Mouse (Mus musculus): ENCODE results near the gene Exoc3l4.

The Exoc3l4 gene

DNA sequence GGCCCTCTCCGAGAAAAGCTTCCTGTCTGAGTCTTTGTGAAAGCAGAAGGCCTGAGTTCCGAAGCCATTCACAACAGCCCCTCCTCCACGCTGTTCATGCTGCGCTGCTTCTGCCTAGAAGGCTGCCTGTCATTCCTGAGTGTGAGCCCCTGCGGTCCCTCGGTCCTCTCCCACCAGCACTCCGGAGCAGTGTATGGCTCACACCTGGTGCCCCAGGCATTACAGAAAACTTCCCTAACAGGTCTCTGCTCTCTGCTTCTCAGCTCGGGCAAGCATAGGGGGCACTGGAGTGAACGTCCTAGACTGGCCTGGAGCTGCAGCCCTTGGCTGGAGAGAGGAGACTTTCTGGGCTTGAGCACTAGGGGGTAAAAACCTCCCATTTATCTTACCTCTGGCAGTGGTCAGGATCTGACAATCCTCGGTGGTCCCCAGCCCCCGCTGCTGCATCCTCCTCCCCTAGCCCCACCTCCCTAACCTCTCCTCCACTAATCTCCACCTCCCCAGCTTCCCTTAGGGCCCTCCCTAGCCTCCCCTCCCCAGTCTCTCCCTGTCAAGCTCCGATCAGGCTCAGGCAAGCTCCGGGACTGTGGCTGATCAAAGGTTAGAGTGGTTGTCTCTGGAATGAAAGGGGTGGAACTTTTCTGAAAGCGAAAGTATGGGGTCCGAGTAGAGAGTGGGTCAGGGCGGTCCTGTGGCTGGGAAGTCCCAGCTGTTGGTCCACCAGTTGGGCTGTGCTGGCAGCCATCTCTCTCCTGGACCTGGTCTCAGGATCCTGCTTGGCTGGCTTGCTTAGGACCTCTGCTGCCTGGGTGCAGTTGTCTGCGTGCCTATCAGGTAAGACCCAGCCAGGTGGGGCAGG, at the start of gene Exoc3l4:
Exoc3l4 (plus strand) TSS at position 97 of the 859 bp plus-strand sequence.
- DNase-seq (ENCODE audit: low spot score in 2 of 2): no peak

DNA sequence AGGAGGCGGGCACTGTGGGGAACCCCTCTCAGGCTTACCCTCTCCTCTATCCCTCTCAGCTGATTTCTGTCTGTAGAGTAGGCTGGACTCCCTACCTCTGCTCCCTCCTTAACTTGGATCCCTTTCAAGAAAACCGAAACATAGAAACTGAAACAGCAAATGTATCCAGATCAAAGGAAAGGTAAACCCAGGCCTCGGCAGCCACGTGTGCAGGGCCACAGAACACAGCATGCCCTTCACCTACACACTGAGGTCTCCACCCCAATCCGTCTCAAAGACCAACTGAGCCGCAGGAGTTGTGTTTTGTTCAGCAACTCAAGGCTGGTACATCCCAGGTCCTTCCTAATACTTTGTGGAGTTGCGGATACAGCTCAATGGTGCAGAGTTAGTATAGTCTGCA, 49.8 kb upstream of the Exoc3l4 start:
- DNase-seq (ENCODE audit: low spot score in 2 of 2): no peak

DNA sequence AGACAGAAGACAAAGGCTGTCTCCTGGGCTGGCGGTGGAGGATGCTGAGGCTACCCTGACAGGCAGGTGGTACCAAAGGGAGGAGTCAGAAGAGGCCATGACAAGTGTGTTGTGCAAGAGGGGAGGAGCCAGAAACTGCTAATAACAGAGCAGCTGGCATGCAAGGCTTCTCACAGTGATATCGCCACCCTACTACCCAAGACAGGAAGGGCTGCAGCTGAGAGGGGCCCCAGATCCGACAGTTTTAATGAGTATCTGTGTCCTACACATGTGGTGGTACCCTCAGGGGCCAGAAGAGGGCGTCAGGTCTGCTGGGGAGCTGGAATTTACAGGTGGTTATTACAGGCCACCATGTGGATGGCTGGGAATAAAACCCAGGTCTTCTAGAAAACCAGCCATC, 46.6 kb upstream of the Exoc3l4 start:
- DNase-seq (ENCODE audit: low spot score in 2 of 2): no peak

DNA sequence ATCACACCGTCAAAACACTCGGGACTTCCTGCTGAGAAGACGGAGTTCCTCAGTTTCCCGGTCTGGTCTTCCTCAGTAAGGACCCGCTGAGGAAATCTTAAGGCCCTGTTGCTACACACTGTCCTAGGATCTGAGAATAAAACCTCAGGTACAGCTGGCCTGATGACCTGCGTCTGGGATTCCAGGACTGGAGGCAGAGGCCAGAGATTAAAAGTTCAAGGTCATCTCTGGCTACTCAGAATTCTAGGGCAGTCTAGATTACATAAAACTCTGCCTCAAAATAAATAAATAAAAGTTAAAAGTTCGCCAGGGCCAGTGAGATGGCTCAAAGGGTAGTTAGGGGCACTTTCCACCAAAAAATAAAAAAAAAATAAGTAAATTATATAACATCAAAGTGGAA, 44.9 kb upstream of the Exoc3l4 start:
- no peak for DNase-seq (ENCODE audit: low spot score in 2 of 2)

DNA sequence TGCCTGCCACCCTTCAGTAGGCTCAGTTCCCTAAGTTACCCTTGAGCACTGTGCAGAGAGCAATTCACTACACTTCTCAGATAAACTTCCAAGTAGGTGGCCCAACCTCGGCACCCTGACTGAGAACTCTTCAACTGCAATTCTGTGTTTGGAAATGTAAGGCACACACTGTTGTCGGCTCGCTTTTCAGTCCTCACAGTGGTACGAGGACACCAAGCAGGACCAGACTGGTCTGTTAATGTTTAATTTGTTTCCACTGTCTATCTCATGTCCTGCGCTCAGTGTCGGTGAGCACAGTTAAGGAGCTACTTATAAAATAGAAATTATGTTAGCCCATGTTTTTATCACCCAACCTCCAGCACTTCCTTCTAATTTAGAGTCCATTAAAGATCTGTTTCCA, 43.4 kb upstream of the Exoc3l4 start:
- no peak for DNase-seq (ENCODE audit: low spot score in 2 of 2)

DNA sequence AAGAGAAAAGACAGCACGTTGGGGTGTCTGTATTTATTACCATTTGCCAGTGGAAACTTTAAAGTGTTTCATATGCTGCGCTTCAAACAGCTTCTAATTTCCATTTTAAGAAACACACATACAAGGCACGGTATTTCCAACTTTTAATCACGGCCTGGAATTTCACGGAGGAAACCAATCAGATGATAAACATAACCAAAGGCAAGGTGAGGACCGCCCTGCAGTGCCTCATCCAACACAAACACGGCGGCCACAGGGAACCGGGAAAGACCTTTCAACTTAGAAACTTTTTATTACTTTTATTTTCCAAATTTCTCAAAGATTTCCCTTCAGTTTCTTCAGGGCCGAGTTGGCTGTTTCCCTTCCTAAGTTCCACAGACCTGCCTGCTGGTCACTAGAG, 42.1 kb upstream of the Exoc3l4 start:
- no peak for DNase-seq (ENCODE audit: low spot score in 2 of 2)

DNA sequence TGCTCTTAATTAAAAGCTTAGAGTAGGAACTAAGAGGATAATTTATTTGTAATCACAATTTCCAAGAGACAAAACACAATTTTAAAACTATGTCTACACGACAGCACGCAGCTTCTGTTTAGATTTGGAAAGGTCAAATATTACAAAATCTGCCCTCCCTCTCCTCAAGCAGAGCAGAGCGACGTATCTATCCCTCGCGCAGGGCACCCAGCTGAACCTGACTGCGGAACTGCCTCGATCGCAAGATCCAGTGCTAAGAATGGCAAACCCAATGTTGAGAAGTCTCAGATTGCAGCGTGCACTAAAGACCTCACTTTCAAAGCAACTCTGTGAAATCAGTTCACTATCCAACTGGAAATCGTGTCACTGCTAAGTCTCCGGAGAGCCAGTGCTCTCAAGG, 41.3 kb upstream of the Exoc3l4 start:
- DNase-seq (ENCODE audit: low spot score in 2 of 2): no peak

DNA sequence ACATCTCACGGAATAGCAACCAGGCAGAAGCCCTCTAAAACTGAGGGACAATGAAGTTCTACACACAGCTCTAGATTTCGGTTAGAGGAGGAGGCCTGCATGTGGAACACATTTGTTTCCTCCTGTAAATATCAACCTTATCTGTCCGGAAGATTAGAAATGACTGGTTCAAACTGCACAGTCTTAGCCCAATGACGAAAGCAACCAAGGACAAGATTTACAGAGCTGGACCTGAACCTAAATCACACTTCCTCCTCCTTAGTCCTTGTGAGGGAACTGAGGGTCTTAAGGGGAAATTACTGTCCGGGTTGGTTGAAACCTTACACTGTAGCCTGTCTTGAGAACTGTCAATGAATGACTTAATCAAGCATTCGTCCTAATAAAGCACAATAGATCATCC, 40.8 kb upstream of the Exoc3l4 start:
- DNase-seq (ENCODE audit: low spot score in 2 of 2): no peak

DNA sequence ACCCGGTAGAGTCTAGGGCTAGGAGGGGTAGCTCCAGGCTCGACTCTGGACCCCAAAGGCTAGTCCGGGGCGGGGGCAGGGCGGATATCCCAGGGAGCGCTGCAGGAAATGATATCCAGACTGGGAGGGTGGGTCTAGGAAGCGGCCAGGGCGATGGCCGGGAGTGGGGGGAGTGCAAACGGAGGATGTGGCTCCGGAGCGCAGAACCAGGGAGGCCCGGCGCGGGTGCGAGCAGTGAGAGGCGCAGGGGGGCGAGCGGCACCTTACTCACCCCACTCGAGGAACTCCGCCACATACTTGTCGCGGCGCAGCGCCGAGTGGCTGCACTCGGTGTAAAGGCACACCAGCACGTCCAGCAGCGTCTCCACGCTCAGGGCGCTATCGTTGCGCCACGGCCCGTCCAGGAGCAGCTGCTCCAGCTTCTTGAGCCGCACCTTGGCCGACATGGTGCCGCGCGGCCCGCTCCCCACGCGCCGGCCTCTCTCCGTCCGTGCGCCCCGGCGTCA, 39.9 kb upstream of the Exoc3l4 start:
- DNase-seq (ENCODE audit: low spot score in 2 of 2): no peak

DNA sequence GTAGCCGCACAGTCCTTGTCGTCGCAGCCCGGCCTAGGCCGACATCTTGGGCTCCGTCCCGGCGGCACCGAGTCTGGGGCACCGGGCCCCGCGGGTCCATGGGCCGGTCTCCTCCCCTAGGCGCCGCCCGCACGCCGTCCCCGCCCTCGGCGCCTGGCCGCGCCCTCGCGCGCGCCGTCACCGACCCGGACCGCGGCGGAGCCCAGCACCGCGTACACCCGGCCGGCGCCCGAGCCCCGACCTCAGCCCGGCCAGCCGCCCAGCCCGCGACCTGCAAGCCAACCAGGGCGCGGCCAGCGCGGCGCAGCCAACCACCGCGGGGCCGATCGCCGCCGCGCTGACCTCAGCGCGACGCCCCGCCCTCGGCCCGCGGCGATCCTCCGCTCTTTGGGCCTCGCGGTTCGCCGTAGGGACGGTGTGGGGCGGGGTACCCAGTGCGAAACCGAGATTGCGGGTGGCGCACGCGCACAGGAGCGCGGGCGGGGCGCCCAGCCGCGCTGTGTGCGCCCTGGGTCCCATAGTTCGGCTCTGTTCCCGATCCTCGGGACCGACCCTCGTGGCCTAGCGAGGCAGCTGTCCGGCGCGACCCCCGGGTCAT, 39.3 kb upstream of the Exoc3l4 start, which contains the start of gene Cdc42bpb:
Cdc42bpb (minus strand) TSS at position 343 of the 598 bp plus-strand sequence.
- DNase-seq (ENCODE audit: low spot score in 2 of 2): peak; percentile 94 to 96

DNA sequence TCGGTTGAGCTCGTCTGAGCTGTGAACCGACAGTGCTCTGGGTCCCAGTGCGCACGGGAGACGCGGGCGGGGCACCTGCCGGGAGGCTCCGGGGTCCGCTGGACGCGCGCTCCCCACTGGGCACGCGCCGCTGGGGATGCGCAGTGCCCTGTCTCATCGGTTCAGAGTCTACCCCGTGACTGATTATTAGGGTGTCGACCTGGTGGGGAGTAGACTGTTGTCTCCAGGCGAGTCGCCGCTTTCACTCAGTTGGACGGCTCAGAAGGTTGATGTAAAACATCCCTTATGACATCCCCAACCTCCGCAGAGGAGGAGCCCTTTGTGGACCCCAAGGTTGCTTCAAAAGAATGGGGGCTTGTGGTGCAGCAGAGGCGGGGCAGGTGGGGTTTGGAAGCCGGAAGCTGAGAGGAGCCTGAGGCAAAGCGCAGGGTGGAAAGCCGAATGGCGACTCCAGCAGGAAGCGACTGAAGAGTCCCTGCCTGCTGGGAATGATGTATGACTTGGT, 38.8 kb upstream of the Exoc3l4 start:
- DNase-seq (ENCODE audit: low spot score in 2 of 2): peak in 1 of 2 experiments; percentile 66

DNA sequence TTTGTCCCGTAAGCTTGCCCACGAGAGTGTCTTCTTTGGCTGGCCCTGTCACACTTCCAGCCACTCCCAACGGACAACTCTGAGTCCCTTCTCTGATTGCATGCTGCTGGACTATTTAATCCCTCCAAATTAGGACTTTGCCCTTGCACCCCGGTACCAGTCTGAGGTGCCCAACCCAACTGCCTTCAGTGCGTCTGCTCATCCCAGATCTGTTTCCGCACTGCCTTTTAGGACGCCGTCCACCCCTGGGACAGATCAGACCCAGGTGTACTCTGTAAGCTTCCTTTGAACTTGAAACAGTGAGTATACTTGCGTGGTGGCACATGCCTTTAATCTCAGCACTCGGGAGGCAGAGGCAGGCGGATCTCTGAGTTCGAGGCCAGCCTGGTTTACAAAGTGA, 38.0 kb upstream of the Exoc3l4 start:
- no peak for DNase-seq (ENCODE audit: low spot score in 2 of 2)

DNA sequence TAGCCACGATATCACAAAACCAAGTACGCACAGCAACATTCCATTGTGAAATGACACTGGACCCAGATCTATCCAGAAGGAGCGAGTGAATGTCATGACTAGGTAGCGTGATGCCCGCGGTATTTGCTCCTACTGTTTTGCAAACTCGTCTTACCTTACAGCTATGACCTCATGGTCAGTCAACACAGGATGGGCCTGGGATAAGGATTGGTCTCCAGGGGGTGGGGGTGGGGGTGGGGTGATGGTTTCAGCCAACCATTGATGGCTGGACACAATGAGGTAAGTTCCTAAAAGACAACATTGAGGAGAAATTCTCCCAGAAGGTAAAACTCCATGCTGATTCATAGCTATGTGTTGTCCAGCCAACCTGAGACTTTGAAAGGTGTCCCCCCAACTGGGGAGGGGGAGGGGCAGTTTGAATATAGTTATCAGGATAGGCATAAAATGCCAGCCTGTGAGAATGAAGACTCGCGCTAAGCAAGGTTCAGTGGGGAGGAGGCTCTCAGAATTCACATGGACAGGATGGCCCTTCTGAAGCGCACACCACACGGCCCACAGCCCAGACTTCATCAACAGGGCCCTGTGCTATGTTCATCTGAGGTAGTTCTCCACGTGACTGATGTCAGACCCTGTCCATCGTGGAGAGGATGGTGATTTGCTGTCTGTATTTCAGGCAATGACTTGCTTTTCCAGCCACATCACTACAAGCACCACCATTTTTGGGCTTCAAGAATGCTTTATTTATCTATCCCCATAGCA, 30.8 kb upstream of the Exoc3l4 start:
- DNase-seq (ENCODE audit: low spot score in 2 of 2): no peak

DNA sequence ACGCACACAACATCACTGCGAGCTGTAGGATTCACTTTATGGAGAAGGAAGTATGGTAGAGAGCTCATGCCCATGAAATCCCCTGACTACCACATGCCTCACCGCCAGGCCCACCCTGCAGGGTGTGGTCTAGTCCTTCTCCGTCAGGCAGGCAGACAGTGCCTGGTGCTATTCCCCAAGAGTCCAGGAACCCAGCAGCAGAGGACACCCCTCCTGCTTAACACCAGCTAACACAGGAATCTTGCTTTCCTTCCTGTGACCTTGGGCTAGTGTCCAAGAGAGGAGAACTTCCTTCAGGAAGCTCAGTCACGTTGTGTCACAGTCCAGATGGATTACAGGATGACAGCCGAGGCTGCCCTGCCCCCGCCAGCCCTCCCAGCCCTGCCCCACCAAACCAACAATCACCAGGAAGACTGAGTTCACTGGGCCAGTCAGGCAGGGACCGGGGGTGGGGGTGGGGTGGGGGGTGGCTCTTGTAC, 30.1 kb upstream of the Exoc3l4 start:
- no peak for DNase-seq (ENCODE audit: low spot score in 2 of 2)

DNA sequence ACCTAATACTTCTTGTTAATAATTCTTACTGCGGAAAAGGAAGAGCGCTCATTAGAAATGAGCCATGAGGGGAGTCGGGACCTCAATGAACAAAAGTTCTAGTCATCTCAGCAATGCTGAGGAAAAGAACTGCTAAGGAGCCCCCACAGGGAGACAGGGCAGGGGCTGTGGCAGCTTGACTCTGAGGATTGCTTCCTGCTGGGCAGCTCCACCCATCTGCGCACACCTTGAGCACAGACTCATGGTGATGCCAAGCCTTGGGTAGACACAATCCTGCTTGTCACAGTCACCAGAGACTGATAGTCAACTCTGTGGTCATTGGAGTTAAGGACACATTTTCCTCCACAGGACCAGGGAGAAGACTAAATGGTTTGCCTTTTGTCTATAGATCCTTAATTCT, 29.7 kb upstream of the Exoc3l4 start:
- no peak for DNase-seq (ENCODE audit: low spot score in 2 of 2)

DNA sequence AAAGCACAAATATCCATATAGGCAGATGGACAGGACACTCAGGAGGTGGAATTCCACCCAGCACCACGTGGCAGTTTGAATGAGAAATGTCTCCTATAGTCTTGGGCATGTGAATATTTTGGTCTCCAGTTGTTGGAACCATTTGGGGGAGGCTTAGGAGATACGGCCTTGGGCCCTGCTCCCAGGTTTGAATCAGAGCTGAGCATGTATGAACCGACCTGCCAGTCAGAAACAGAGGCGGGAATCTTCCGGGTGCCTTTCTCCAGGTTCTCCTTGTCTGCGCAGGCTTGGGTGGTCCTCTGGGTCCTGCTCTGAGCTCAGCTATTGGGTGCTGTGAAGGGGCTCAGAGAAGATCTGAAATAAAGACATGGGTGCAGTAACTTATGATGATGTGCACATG, 22.8 kb upstream of the Exoc3l4 start:
- DNase-seq (ENCODE audit: low spot score in 2 of 2): no peak

DNA sequence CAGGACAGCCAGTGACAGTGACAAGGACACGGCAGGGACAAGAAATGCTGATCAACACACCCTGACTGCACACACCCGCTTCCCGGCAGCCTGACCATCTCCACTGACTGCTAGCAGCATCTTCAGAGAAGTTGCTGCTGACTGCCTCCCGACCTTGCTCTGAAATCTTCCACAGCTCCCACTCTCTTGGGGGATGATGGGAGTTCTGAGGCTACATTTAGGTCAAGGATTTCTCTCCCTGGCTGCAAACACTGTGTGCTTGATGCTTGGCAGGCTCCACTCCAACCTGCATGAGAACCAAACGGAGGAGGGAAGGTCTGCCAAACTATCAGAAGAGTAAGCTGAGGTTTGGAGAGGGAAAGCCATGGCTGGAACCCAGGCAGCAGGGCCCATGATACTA, 19.8 kb upstream of the Exoc3l4 start:
- no peak for DNase-seq (ENCODE audit: low spot score in 2 of 2)

DNA sequence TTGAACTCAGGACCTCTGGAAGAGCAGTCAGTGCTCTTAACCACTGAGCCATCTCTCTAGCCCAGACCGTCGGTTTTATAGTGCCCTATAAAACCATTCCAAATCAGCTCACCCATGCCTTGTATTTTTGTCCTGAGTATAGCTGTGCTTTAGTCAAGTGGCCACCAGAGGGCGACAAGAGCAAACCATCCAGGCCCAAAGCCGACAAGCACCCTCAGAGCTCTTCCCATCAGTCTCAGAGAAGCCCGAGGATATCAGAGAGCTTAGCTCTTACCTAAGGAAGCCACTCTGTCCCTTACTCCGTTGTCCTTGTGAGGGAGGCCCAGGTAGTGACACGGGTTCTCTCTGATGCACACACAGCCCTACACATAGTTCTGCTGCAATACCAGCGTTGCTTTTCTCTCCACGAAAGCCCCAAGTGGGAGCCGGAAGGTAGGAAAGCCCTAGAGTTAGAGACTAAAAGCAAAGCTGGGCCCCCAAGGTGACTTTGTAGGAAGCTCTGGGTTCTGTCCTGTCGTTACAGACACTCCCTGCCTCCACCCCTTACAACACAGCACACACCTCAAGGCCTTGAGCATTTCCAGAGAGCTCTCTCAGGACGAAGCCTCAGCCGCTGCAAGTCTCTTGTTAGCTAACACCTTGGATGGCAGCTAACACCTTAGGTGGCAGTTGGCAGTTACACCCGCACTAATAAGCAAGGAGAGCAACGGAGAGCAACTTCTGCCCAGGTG, 15.2 kb upstream of the Exoc3l4 start:
- DNase-seq (ENCODE audit: low spot score in 2 of 2): peak; percentile 70 to 80

DNA sequence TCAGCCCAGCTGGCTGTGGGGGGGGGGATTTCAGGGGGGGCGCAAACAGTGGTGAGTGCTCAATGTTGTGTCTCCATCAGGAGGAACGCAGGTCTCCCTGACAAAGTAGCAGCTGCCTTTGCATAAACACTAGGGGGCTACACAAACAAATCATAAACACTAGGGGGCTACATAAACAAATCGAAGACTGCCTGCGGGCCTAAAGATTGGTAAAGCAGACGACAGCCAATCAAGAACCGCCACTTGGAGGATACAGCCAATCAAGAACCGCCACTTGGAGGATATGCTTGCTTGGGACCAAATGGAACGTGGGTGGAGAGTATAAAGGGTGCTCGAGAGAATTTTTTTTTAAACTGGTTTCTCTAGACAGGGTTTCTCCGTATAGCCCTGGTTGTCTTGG, 11.9 kb upstream of the Exoc3l4 start:
- no peak for DNase-seq (ENCODE audit: low spot score in 2 of 2)

DNA sequence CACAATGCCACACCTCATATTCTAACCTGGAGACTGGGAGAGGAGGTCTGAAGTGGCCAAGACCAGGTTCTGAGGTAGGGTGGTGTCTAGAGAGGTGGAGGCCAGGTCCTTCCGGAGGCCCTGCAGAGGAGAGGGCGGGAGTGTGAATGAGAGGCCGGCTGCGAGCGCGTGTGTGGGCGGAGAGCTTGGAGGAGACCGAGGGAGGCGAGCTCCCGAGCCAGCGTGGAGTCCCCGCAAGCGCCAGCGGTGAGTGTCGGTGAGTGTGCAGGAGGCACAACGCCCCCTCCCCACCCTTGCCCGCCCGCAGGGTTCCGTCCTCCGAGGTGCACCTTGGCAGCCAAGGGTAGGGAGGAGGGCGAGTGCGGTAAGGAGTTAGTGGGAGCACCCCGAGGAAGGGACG, 10.2 kb upstream of the Exoc3l4 start, which contains the start of gene Lbhd2:
Lbhd2 (plus strand) TSS at position 188 of the 400 bp plus-strand sequence.
- no peak for DNase-seq (ENCODE audit: low spot score in 2 of 2)

DNA sequence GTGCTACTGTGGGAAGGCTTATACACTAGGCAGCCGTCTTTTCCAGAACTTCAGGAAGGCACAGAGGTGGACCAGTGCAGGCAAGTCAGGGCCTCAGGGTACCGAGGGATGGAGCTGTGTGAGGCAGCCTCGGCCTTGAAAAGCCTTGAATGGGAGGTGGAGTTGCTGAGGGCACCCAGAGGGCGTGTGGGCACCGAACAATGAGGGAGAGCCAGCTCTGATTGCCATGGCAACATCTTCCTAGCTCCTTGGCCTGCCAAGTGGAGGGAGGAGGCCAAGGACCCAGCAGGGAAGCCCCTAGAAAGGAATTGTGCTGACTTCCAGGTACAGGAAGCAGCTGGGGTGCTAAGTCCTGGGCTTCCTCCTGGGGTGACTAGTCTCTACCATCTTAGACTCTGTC, 7.2 kb upstream of the Exoc3l4 start:
- DNase-seq (ENCODE audit: low spot score in 2 of 2): no peak

All from frontal cortex, postnatal 36 days (tissue).